Mouse (Mus musculus): ENCODE data around the gene Ifnar2. TPM values are rescaled to one million over a fixed set of nuclear protein-coding genes. Genes with fewer than 3 reads are reported as not detected.

Ifnar2 gene
- total RNA-seq, 2 experiments from 2014 or later: 19.4 to 22.9 TPM

- no peak for DNase-seq
Observed at GRCm38 (mm10) chr16:91394826-91395410, 22.3 kb downstream of the Ifnar2 start.

- DNase-seq: no peak
Observed at GRCm38 (mm10) chr16:91395633-91396392, 23.2 kb downstream of the Ifnar2 start.

- no peak for DNase-seq
Observed at GRCm38 (mm10) chr16:91396844-91397537, 24.4 kb downstream of the Ifnar2 start.

- no peak for DNase-seq
Observed at GRCm38 (mm10) chr16:91398030-91398429, 25.4 kb downstream of the Ifnar2 start.

GRCm38 (mm10) chr16:91398944-91399343, 26.4 kb downstream of the Ifnar2 start:
- DNase-seq: no peak

- no peak for DNase-seq
Observed at GRCm38 (mm10) chr16:91401569-91402165, 29.1 kb downstream of the Ifnar2 start.

GRCm38 (mm10) chr16:91403784-91404183, 31.2 kb downstream of the Ifnar2 start:
- no peak for DNase-seq

GRCm38 (mm10) chr16:91404187-91404586, 31.6 kb downstream of the Ifnar2 start:
- no peak for DNase-seq

- no peak for DNase-seq
Observed at GRCm38 (mm10) chr16:91404828-91405577, 32.4 kb downstream of the Ifnar2 start.

GRCm38 (mm10) chr16:91405640-91406584, 33.3 kb downstream of the Ifnar2 start, which contains the start of gene Il10rb:
Il10rb (plus strand) TSS chr16:91406164.
- peak; percentile 74 for DNase-seq

GRCm38 (mm10) chr16:91406585-91407220, 34.1 kb downstream of the Ifnar2 start:
- no peak for DNase-seq

- no peak for DNase-seq
Observed at GRCm38 (mm10) chr16:91413102-91413844, 40.7 kb downstream of the Ifnar2 start.

- no peak for DNase-seq
Observed at GRCm38 (mm10) chr16:91415391-91416189, 43.0 kb downstream of the Ifnar2 start.

- DNase-seq: no peak
Observed at GRCm38 (mm10) chr16:91416357-91416756, 43.8 kb downstream of the Ifnar2 start.

- no peak for DNase-seq
Observed at GRCm38 (mm10) chr16:91416938-91417337, 44.4 kb downstream of the Ifnar2 start.

GRCm38 (mm10) chr16:91418531-91418930, 45.9 kb downstream of the Ifnar2 start:
- no peak for DNase-seq

- DNase-seq: no peak
Observed at GRCm38 (mm10) chr16:91425816-91426215, 53.2 kb downstream of the Ifnar2 start.

- no peak for DNase-seq
Observed at GRCm38 (mm10) chr16:91426586-91426985, 54.0 kb downstream of the Ifnar2 start.

GRCm38 (mm10) chr16:91427461-91427860, 54.9 kb downstream of the Ifnar2 start:
- no peak for DNase-seq
